Mouse (Mus musculus) kidney, postnatal 25 days (tissue): Measurements from ENCODE around the gene Fam13c.

Experiments used
- DNase-seq, 2 experiments: peaks; one replicate each; pipeline ENCODE4 v3.0.0; 2021; ENCODE audit warnings: mixed read lengths in 2 of 2

Gene Fam13c

GRCm38 (mm10) chr10:70465638-70466037 is 25.4 kb downstream of the Fam13c start:
- no peak for DNase-seq

GRCm38 (mm10) chr10:70470836-70471235 is 30.6 kb downstream of the Fam13c start:
- DNase-seq: no peak

- no peak for DNase-seq
Measured at GRCm38 (mm10) chr10:70477741-70478145, 37.5 kb downstream of the Fam13c start.

GRCm38 (mm10) chr10:70483736-70484135 is 43.5 kb downstream of the Fam13c start:
- DNase-seq: peak; percentile 55 to 60

- no peak for DNase-seq
Measured at GRCm38 (mm10) chr10:70484568-70485286, 44.4 kb downstream of the Fam13c start.

GRCm38 (mm10) chr10:70485287-70485612 is 45.0 kb downstream of the Fam13c start:
- DNase-seq: peak in 1 of 2 experiments; percentile 17

GRCm38 (mm10) chr10:70486651-70487050 is 46.4 kb downstream of the Fam13c start:
- DNase-seq: no peak

- DNase-seq: no peak
Measured at GRCm38 (mm10) chr10:70493891-70494290, 53.6 kb downstream of the Fam13c start.

- DNase-seq: no peak
Measured at GRCm38 (mm10) chr10:70494441-70494840, 54.2 kb downstream of the Fam13c start.

GRCm38 (mm10) chr10:70495106-70496104 is 55.1 kb downstream of the Fam13c start:
- no peak for DNase-seq

GRCm38 (mm10) chr10:70496938-70497337 is 56.7 kb downstream of the Fam13c start:
- DNase-seq: peak in 1 of 2 experiments; percentile 53

- no peak for DNase-seq
Measured at GRCm38 (mm10) chr10:70498328-70498727, 58.0 kb downstream of the Fam13c start.

GRCm38 (mm10) chr10:70499246-70499645 is 59.0 kb downstream of the Fam13c start:
- DNase-seq: no peak

- no peak for DNase-seq
Measured at GRCm38 (mm10) chr10:70504871-70505270, 64.6 kb downstream of the Fam13c start.

GRCm38 (mm10) chr10:70505395-70505794 is 65.1 kb downstream of the Fam13c start:
- no peak for DNase-seq

- no peak for DNase-seq
Measured at GRCm38 (mm10) chr10:70505842-70506241, 65.6 kb downstream of the Fam13c start.

- peak in 1 of 2 experiments; percentile 39 for DNase-seq
Measured at GRCm38 (mm10) chr10:70506499-70507168, 66.4 kb downstream of the Fam13c start.

- no peak for DNase-seq
Measured at GRCm38 (mm10) chr10:70507880-70508279, 67.6 kb downstream of the Fam13c start.

GRCm38 (mm10) chr10:70514848-70515247 is 74.6 kb downstream of the Fam13c start:
- DNase-seq: no peak

GRCm38 (mm10) chr10:70516661-70517060 is 76.4 kb downstream of the Fam13c start:
- DNase-seq: no peak

- no peak for DNase-seq
Measured at GRCm38 (mm10) chr10:70519640-70520099, 79.4 kb downstream of the Fam13c start.

- no peak for DNase-seq
Measured at GRCm38 (mm10) chr10:70520143-70521131, 80.2 kb downstream of the Fam13c start.
